Mouse (Mus musculus): ENCODE measurements at regions not wholly inside any gene's neighbourhood (a gene's known extent, or its start where the extent isn't known, plus 50 kb on each side); places are given as distances from the start of the nearest gene placed in this dataset.

- TF ChIP-seq CTCF (IDR thresholded peaks at IDR 0.05; ENCODE audit: insufficient read depth, low read length) (no peak), POLR2A (IDR thresholded peaks at IDR 0.05; ENCODE audit: borderline replicate concordance, extremely low read depth, low read depth, low read length) (no peak)
These were observed 97.0 kb downstream of the Rap2a start for GRCm38 (mm10) chr14:120575202-120575601.
